Mouse (Mus musculus) embryo, embryonic 11.5 days (tissue): ENCODE results near the gene Vmn2r45.
"Not testable (repeated sequence)": the region's sequence is repeated elsewhere in the genome, so short reads cannot be mapped to it uniquely, and the experiment has no call there.

Source experiments
- DNase-seq: peaks from one replicate; pipeline ENCODE4 v3.0.0-alpha.2; 2012; ENCODE audit warnings: low read depth, low spot score

Vmn2r45 gene

GRCm38 (mm10) chr7:8488975-8489374, at the start of gene Vmn2r45:
TSS of gene Vmn2r45 (minus strand) at chr7:8489075.
- not testable (repeated sequence) for DNase-seq
